Mouse (Mus musculus) lung, postnatal 25 days (tissue): ENCODE measurements around the gene Uqcc1.
"Not testable (repeated sequence)": the region's sequence is repeated elsewhere in the genome, so short reads cannot be mapped to it uniquely, and the experiment has no call there.

Source experiments
- DNase-seq: peaks from one replicate; pipeline ENCODE4 v3.0.0; 2022; ENCODE audit warnings: low spot score

Gene Uqcc1

GRCm38 (mm10) chr2:155928711-155929345 lies 1.3 kb downstream of the Uqcc1 start:
- DNase-seq = no peak

DNA sequence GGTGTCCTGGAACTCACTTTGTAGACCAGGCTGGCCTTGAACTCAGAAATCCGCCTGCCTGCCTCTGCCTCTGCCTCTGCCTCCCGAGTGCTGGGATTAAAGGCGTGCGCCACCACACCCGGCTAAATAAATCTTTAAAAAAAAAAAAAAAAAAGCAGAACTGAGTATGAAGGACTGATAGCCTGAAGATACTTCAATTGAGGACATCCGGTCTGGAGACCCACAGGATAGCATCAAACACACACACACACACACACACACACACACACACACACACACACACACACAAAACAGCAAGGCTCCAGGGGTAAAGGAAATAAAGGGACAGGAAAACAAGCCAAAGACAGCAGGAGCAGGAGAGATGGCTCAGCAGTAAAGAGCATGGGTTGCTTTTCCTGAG lies 4.9 kb downstream of the Uqcc1 start:
- DNase-seq = not testable (repeated sequence)

DNA sequence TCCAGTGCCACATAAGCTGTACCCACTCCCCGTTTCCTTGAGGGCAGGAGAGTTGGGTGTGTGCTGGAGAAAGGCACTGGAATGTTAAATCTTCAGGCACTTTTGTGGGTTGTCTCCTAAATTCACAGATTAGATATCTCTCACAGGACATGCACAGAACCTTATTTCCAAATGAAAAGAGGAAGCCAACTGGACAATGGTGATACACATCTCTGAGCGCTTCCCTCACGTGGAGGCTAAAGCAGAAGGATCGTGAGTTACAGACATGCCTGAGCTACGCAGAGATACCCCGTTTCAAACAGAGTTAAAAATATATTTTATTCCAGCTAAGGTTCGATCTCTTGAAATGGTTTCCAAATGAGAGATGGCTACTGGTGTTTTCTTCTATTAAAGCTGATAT lies 7.0 kb downstream of the Uqcc1 start:
- DNase-seq = no peak

GRCm38 (mm10) chr2:155914684-155915083 lies 15.4 kb downstream of the Uqcc1 start:
- no peak for DNase-seq

- no peak for DNase-seq
Measured at GRCm38 (mm10) chr2:155903632-155904008, 26.5 kb downstream of the Uqcc1 start.

DNA sequence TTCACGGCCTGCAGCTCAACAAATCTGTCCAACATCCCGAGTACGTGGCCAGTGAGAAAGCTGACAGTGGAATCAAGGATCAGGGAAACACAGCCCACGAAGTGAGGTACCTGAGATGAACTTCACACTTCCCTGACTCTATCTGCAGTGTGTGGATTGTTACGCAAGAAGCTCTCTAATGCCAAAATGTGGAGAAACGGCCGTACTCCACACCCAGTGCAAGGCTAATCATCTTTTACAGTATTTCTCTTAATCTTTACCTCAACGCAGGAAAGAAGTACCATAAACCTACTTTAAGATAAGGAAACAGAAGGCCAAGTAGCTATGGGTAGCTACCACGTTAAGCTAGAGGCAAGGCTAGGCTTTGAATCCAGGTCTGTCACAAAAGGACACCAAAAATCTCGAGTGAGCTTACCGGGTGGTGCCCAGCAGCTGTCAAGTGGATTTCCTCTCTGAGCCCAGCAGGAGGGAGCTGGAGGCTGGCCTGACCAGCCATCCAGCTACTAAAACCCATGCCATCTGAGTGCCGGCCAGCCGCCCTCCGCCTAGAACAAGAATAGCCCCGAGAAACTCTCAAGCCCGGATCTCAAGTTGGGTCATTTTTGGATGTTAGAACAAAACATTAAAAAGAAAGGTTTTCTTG lies 27.0 kb downstream of the Uqcc1 start:
- peak; percentile 18 for DNase-seq

GRCm38 (mm10) chr2:155895046-155895735 lies 34.9 kb downstream of the Uqcc1 start:
- DNase-seq = no peak

GRCm38 (mm10) chr2:155894307-155895045 lies 35.6 kb downstream of the Uqcc1 start:
- DNase-seq = no peak

DNA sequence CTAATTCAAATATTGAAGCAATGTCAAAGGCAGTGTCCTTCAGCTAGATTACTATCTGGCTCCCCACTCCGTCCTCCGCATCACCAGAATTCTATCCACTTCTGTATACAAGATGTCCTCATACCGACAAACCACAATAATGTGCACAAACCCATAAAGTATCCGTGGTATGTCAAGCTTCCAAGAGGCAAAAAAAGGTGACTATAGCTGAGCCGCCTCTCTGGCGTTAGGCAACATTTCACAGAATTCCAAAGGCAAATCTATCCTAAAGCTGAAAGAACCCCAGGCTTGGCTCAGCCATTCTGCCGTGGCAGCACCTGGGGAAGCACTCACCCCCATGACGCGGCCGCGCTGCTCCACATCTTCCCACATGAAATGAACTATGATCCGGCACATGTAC lies 43.3 kb downstream of the Uqcc1 start:
- DNase-seq = peak; percentile 16

DNA sequence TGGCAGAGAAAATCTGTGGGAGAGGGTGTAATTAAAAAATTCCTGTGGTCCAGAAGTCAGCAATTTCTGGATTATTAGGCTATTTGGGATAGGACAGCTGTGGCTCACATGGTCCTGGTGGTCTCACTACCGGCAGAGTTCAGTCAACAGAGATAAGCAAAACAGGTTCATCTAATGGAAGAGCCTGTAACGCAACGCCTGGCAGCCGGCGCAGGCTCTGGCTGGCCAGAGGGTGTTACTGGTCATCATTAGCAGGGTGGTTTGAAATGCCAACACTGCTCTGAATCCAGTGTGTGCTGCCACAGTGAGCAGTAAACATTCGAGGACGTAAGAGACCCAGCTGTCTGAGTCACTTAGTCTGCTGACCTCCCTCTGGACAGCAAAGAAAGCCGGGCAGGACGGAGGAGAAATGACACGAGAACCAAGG lies 44.8 kb downstream of the Uqcc1 start:
- no peak for DNase-seq

- DNase-seq = no peak
Measured at GRCm38 (mm10) chr2:155882087-155882486, 48.0 kb downstream of the Uqcc1 start.

DNA sequence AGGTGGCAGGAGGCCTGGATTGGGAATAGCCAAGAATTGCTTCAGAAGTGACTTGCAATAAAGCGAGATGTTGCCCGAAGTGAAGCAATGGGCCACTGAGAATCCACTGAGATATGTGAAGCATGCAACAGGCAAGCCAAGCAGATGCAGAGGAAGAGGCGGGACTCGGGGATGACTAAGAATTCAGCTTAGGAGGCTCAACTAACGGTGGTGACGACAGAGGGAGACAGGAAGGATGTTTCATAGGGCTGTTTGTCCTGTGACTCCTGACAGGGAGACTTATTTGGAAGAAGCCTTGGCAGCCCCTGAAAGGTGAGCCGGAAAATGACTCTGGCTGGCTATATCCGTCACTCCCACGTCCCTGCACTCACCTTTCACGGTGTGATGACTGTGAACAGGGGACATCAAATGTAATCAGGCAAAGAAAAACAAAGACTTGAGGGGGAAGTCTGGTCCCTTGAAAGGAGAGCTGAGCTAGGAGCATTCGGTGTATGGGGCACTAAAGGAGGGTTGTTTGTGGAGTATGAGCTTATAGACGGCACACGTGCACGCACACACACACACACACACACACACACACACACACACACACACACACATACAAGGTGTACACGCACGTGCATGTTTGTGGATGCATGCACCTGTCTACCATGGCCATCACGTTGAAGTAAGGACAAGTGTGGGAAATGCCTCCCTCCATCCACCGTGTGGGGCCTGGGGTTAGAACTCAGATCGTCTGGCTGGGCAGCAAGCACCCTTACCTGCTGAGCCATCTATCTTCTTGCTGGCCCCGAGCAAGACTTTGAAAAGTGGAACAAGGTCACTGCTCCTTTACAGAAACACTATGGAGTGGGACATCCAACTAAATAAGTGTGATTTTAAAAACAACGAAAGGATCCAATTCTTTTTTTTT lies 50.9 kb downstream of the Uqcc1 start:
- no peak for DNase-seq

DNA sequence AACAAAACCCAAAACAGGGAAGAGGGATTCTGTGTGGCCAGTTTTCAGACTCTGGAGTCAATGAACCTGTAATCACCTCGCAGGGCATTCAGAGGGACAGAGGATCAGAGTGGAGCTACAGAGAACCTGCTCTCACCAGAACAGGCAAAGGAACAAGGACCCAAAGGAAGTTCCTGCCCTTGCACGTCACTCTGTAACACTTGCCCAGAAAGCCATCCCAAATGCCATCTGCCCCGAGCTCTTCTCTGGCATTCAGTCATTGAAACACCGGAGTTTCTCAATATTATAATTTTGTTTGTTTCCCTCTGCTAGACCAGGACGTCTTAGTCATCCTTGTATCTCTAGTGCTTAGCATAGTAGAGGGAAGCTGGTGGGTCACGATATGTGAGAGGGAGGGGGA lies 56.5 kb downstream of the Uqcc1 start:
- no peak for DNase-seq

- DNase-seq = no peak
Measured at GRCm38 (mm10) chr2:155872930-155873507, 57.1 kb downstream of the Uqcc1 start.

DNA sequence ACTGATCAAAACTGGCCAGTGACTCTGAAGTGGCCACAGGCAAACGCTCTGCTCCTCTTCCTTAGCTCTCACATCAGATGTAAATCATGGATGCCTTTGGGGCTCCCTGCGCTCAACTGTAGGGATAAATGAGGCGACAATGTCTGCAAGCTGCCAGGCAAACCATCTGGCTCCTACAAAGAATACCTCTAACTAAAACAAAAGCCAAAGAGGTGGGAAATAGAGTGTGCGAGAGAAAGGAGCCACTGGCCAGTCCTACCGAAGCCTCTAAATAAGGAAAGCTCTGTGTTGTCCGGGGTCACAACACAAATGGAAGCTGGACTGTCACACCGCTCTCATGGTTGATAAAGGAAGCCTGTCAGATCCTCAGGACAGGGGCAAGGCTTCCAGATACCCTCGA lies 57.6 kb downstream of the Uqcc1 start:
- DNase-seq = no peak

DNA sequence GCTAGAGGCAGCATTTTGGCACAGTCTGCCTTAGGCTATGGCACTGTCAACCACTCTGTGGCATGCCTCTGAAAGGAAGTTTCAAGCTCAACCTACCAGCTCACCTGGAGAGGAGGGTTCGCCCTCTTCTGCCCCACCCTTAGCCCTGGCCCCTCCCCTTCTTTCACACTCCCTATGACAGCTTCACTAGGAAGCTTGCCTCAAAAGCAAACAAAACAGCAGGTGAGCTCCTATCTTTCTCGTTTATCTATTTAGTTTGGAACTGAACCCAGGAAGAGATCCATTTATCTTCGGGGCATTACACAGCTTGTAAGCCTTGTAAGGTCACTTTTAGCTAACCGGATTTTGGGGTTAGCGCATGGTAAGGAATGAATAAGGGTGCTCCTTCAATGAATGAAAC lies 60.3 kb downstream of the Uqcc1 start:
- DNase-seq = no peak

DNA sequence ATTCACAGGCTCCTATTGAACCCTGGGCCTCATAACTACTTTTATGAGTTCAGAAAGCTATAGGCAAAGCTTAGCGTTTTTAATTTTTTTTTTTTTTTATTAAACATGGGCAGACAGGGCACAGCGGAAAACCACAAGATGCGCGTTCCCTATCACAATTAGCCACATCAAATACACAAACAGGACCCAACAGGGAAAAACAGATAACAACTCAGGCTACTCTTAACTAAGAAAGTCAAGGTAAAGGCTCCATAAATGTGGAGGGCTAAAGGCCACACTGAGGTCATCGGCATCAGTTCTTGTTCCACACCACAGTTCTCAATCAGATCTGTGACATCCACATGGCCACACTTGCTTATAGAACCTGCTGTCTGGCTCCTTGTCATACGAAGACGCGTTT lies 61.8 kb downstream of the Uqcc1 start:
- no peak for DNase-seq

DNA sequence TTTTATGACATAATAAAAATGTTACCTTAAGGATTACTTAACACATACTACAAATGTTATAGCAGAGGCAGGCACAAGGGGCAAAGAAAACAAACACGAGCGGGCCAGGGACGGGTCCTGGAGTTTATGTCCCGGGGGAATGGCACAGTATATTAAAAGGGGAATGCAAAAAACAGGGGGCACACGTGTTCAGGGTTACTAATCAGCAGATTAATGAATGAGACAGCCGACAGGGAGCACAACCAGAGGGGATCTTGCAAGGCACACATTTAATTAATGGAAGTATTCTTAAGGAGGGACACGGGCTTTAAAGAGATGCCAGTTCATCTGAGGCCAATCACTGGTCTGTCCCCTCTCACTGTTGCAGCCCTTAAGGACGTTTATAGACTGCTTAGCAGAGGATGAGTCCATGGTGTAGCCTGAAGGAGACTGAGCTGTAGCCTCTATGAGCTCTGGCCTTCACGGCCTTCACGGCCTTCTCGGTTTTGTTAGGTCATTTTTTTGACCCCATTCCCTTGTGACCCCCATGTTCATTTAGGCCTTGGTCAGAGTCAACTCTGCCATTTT lies 66.7 kb downstream of the Uqcc1 start:
- DNase-seq = no peak

DNA sequence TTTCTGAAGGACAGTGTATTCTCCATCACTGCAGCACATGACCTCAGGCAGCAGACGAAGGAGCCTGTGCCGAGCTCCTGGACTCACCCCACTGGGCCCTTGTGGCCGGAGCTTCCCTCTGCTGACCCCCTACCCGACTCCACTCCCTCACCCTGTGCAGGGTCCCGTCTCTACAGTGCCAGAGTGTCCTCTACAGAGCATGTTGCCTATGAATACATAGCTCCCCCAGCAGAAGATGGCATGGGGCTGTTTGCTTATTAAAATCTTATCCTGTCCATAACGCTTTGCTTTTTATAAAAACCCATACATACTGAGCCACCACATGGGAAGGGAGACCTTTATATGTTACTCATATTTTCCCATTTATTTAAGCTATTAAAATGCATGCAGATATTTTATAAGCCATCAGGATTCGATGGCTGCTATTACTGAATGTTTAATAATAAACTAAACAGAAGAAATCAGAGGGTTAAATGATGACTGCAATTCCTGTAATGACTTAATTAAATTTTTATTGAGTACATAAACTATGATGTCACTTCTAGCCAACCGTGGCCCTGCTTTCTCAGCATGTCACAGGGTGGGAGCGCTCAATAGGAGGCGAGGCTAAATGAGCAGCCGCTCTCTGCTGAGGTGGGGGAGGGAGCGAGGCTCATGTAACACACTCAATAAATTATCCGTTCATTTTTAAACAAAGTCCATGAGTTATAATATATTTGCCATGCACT lies 67.4 kb downstream of the Uqcc1 start:
- no peak for DNase-seq

DNA sequence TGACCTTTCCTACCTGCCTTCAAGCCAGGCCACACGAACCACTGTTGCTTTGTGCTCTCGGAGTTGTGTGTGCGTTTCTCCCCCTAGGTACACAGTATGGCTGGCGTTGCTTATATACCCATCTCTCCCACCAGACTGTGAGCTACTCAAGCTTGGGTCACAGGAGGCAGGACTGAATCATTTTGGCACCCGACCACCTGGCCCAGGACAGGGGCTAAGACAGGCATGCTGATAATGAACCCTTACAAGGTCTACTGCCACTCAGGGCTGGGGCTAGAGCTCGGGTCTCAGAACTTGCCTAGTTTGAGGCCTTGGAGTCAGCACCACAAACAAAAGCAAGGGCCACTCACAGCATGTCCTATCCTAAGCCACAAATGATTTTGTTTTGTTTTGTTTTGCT lies 68.5 kb downstream of the Uqcc1 start:
- no peak for DNase-seq
